Mouse (Mus musculus) embryonic facial prominence, embryonic 12.5 days (tissue): ENCODE data around the gene Phkg2. TPM values are rescaled to one million over a fixed set of nuclear protein-coding genes. Genes with fewer than 3 reads are reported as not detected.
"Not testable (repeated sequence)": the region's sequence is repeated elsewhere in the genome, so short reads cannot be mapped to it uniquely, and the experiment has no call there.

Experiments used
- ATAC-seq: fragments of 200-750 bp; cut with Nextera tagmentation; 2 replicates; pipeline ENCODE4 v1.8.0; 2017; ENCODE audit not compliant: insufficient number of reproducible peaks, insufficient read depth, low FRiP score, low TSS enrichment
- H3K27ac ChIP-seq: fragments of 300-500 bp; sonication (generic); 2 replicates; pipeline ENCODE4 v1.5.1; 2016; ENCODE audit warnings: mild to moderate bottlenecking
- H3K27me3 ChIP-seq: fragments of 300-500 bp; sonication (generic); 2 replicates; pipeline ENCODE4 v1.6.1; 2016; ENCODE audit warnings: mild to moderate bottlenecking, moderate library complexity
- H3K36me3 ChIP-seq: fragments of 300-500 bp; sonication (generic); 2 replicates; pipeline ENCODE4 v1.6.1; 2016; ENCODE audit warnings: mild to moderate bottlenecking
- H3K4me1 ChIP-seq: fragments of 300-500 bp; sonication (generic); 2 replicates; pipeline ENCODE4 v1.6.1; 2016
- H3K4me2 ChIP-seq: fragments of 300-500 bp; sonication (generic); replicated peaks from 2 replicates; pipeline ENCODE4 v1.6.1; 2016; ENCODE audit warnings: mild to moderate bottlenecking, moderate library complexity
- H3K4me3 ChIP-seq: fragments of 300-500 bp; sonication (generic); 2 replicates; pipeline ENCODE4 v1.5.1; 2016; ENCODE audit warnings: mild to moderate bottlenecking
- H3K9ac ChIP-seq: fragments of 300-500 bp; sonication (generic); 2 replicates; pipeline ENCODE4 v1.6.1; 2016; ENCODE audit warnings: mild to moderate bottlenecking, moderate library complexity
- H3K9me3 ChIP-seq: fragments of 300-500 bp; sonication (generic); 2 replicates; pipeline ENCODE4 v1.6.1; 2016; ENCODE audit warnings: mild to moderate bottlenecking, moderate library complexity
- WGBS: fragments of 180-500 bp; shearing (Covaris S2); methylation state at CpG from one replicate; pipeline ENCODE4 v1.1.7; 2016; 5-methylcytosine and 5-hydroxymethylcytosine counted together
- polyA plus RNA-seq: library from polyadenylated mRNA; unstranded; fragments of >200 nt; fragmentation: Nextera tagmentation; extraction: Ambion mirVana; gene quantifications from 2 replicates; pipeline ENCODE4 v1.2.1, GENCODE M21; 2016

Phkg2 gene
- polyA plus RNA-seq, 1 experiment from 2014 or later = 39.3 TPM

GRCm38 (mm10) chr7:127607150-127607549 is 34.0 kb downstream of the Phkg2 start:
- ATAC-seq = no peak
- Histone ChIP-seq H3K9ac (no peak overlapping the region), H3K4me1 (no peaks in the 10 kb centered on the region), H3K4me2 (no peak overlapping the region), H3K9me3 (peaks cover 5% of the 10 kb centered on the region; the same call in 1 of the 2 replicates), H3K27me3 (no peaks in the 10 kb centered on the region), H3K27ac (no peak overlapping the region), H3K4me3 (no peak overlapping the region), H3K36me3 (peaks cover 87% of the 10 kb centered on the region)
- WGBS = 82% methylated on average over 6 of the region's 6 CpGs

- Histone ChIP-seq H3K4me3 (0 out of 2 replicates have a peak overlapping the region, but pooled peaks have one; percentile 4), H3K27ac (no peak overlapping the region), H3K4me2 (no peak overlapping the region), H3K9me3 (peaks cover 5% of the 10 kb centered on the region; the same call in 1 of the 2 replicates), H3K27me3 (no peaks in the 10 kb centered on the region), H3K4me1 (peaks cover 13% of the 10 kb centered on the region), H3K36me3 (peaks cover 68% of the 10 kb centered on the region), H3K9ac (no peak overlapping the region)
- no peak for ATAC-seq
- WGBS = 96% methylated on average over 29 of the region's 29 CpGs
Observed at GRCm38 (mm10) chr7:127611011-127611410, 37.9 kb downstream of the Phkg2 start.

GRCm38 (mm10) chr7:127611561-127611960 is 38.4 kb downstream of the Phkg2 start:
- H3K4me3 ChIP-seq = 0 out of 2 replicates have a peak overlapping the region, but pooled peaks have one; percentile 4
- no peak overlapping the region for H3K9ac ChIP-seq
- no peaks in the 10 kb centered on the region for H3K27me3 ChIP-seq
- peaks cover 13% of the 10 kb centered on the region for H3K4me1 ChIP-seq
- H3K36me3 ChIP-seq = peaks cover 62% of the 10 kb centered on the region
- ATAC-seq = no peak
- no peak overlapping the region for H3K27ac ChIP-seq
- 96% methylated on average over 26 of the region's 26 CpGs for WGBS
- H3K4me2 ChIP-seq = no peak overlapping the region
- H3K9me3 ChIP-seq = peaks cover 5% of the 10 kb centered on the region; the same call in 1 of the 2 replicates

GRCm38 (mm10) chr7:127613501-127613900 is 40.4 kb downstream of the Phkg2 start:
- Histone ChIP-seq H3K4me2 (peak overlapping the region; percentile 86), H3K4me1 (peaks cover 13% of the 10 kb centered on the region), H3K27ac (no peak overlapping the region; the same call in 1 of the 2 replicates), H3K27me3 (no peaks in the 10 kb centered on the region), H3K9me3 (peaks cover 5% of the 10 kb centered on the region; the same call in 1 of the 2 replicates), H3K36me3 (peaks cover 48% of the 10 kb centered on the region), H3K4me3 (peak overlapping the region; percentile 98), H3K9ac (peak overlapping the region; percentile 96; the same call in 1 of the 2 replicates)
- WGBS = 78% methylated on average over 8 of the region's 8 CpGs
- no peak for ATAC-seq

GRCm38 (mm10) chr7:127614091-127614490 is 41.0 kb downstream of the Phkg2 start:
- peaks cover 13% of the 10 kb centered on the region for H3K4me1 ChIP-seq
- peaks cover 5% of the 10 kb centered on the region; the same call in 1 of the 2 replicates for H3K9me3 ChIP-seq
- ATAC-seq = no peak
- no peaks in the 10 kb centered on the region for H3K27me3 ChIP-seq
- peak overlapping the region; percentile 96 for H3K9ac ChIP-seq
- WGBS = 16% methylated on average over 8 of the region's 8 CpGs
- peak overlapping the region; percentile 86 for H3K4me2 ChIP-seq
- H3K4me3 ChIP-seq = peak overlapping the region; percentile 98
- H3K27ac ChIP-seq = peak overlapping the region; percentile 82
- H3K36me3 ChIP-seq = peaks cover 42% of the 10 kb centered on the region

- Histone ChIP-seq H3K9ac (peak overlapping the region; percentile 96), H3K9me3 (peaks cover 5% of the 10 kb centered on the region; the same call in 1 of the 2 replicates), H3K27ac (peak overlapping the region; percentile 82), H3K4me2 (peak overlapping the region; percentile 86), H3K36me3 (peaks cover 38% of the 10 kb centered on the region), H3K4me3 (peak overlapping the region; percentile 98), H3K27me3 (no peaks in the 10 kb centered on the region), H3K4me1 (peaks cover 13% of the 10 kb centered on the region)
- ATAC-seq = peak; percentile 19; the same call in 1 of the 2 replicates
- 1% methylated on average over 42 of the region's 44 CpGs for WGBS
Observed at GRCm38 (mm10) chr7:127614511-127614890, 41.4 kb downstream of the Phkg2 start.

GRCm38 (mm10) chr7:127614891-127615843 is 42.0 kb downstream of the Phkg2 start, which contains the start of gene Zfp629:
Gene Zfp629, minus strand, starts transcription at chr7:127615797.
- Histone ChIP-seq H3K9me3 (peaks cover 5% of the 10 kb centered on the region; the same call in 1 of the 2 replicates), H3K9ac (peak within 1 kb of the TSS; percentile 96), H3K27me3 (no peaks in the 10 kb centered on the region), H3K27ac (peak within 1 kb of the TSS; percentile 82), H3K36me3 (peaks cover 31% of the 10 kb centered on the region), H3K4me1 (peaks cover 13% of the 10 kb centered on the region), H3K4me2 (peak within 1 kb of the TSS; percentile 86), H3K4me3 (peak within 1 kb of the TSS; percentile 98)
- ATAC-seq = peak; percentile 88
- under 1% methylated on average over 48 of the region's 50 CpGs for WGBS

GRCm38 (mm10) chr7:127616336-127616735 is 43.2 kb downstream of the Phkg2 start:
- ATAC-seq = no peak
- Histone ChIP-seq H3K27me3 (no peaks in the 10 kb centered on the region), H3K36me3 (peaks cover 20% of the 10 kb centered on the region), H3K27ac (no peak overlapping the region), H3K4me2 (peak overlapping the region; percentile 86; the same call in 1 of the 2 replicates), H3K4me3 (no peak overlapping the region), H3K9ac (no peak overlapping the region), H3K4me1 (peaks cover 13% of the 10 kb centered on the region), H3K9me3 (peaks cover 5% of the 10 kb centered on the region; the same call in 1 of the 2 replicates)
- WGBS = 80% methylated on average over 1 of the region's 1 CpGs

GRCm38 (mm10) chr7:127616881-127617280 is 43.7 kb downstream of the Phkg2 start:
- no peak for ATAC-seq
- Histone ChIP-seq H3K4me1 (peaks cover 13% of the 10 kb centered on the region), H3K9ac (no peak overlapping the region), H3K9me3 (peaks cover under 1% of the 10 kb centered on the region; the same call in 1 of the 2 replicates), H3K4me3 (no peak overlapping the region), H3K36me3 (peaks cover 14% of the 10 kb centered on the region), H3K4me2 (no peak overlapping the region), H3K27ac (no peak overlapping the region), H3K27me3 (no peaks in the 10 kb centered on the region)
- WGBS = 82% methylated on average over 1 of the region's 1 CpGs

GRCm38 (mm10) chr7:127617962-127618361 is 44.8 kb downstream of the Phkg2 start:
- 31% methylated on average over 2 of the region's 2 CpGs for WGBS
- Histone ChIP-seq H3K36me3 (0 out of 2 replicates have a peak, but pooled peaks cover 4% of the 10 kb centered on the region), H3K27me3 (no peaks in the 10 kb centered on the region), H3K4me1 (peaks cover 13% of the 10 kb centered on the region), H3K9me3 (no peaks in the 10 kb centered on the region), H3K27ac (no peak overlapping the region), H3K4me2 (no peak overlapping the region), H3K9ac (no peak overlapping the region), H3K4me3 (no peak overlapping the region)
- no peak for ATAC-seq

- H3K4me1 ChIP-seq = peaks cover 12% of the 10 kb centered on the region
- H3K27me3 ChIP-seq, H3K36me3 ChIP-seq, H3K9ac ChIP-seq, H3K27ac ChIP-seq, ATAC-seq, H3K4me2 ChIP-seq, H3K4me3 ChIP-seq, H3K9me3 ChIP-seq: not testable (repeated sequence)
- 89% methylated on average over 7 of the region's 8 CpGs for WGBS
Observed at GRCm38 (mm10) chr7:127618402-127618801, 45.3 kb downstream of the Phkg2 start.
